21 mouse cellular contexts compared by ENCODE assay signal in genomic region chr6:111408750-111409149, GRCm38 (mm10).
A peak's percentile ranks its signal among the peaks of the same experiment; 100 is the strongest.
DNase-seq lines count a peak whose midpoint lies in the region.
"Had no signal": no experiment of that assay in that cellular context is flagged by ENCODE, and none has a peak within 500 bp of the region (broad histone marks: within the 10 kb centered on the region; RNA-seq: fewer than 3 reads in every experiment).

No protein-coding gene starts in this region.

- intact Hi-C loops in left cerebral cortex, postnatal 4 days (cut with DNase I) = no loop called here
- intact Hi-C loops in left cerebral cortex, postnatal 14 days (cut with DNase I) = no loop called here

- peak; percentile 26 to 71 for DNase-seq in frontal cortex, postnatal 36 days (ENCODE audit: low spot score in 2 of 2)
- no peak for DNase-seq in frontal cortex, postnatal 10 days (ENCODE audit: low spot score in 2 of 2)
- DNase-seq in left cerebral cortex, adult 11 months (ENCODE audit: low spot score) = peak; percentile 46
- DNase-seq in left cerebral cortex, postnatal 4 days = no peak
- DNase-seq in left cerebral cortex, adult 18-20 months (ENCODE audit: low spot score in 2 of 2) = peak; percentile 28 to 49
- peak; percentile 20 to 24 for DNase-seq in left cerebral cortex, postnatal 14 days (ENCODE audit: low spot score in 2 of 2)
- DNase-seq in lung, adult 18-20 months = no peak
- DNase-seq in kidney, adult 18-20 months = no peak
- DNase-seq: adrenal gland, postnatal 25 days; B cell, adult 2 months; cerebellum, adult 18-20 months; cerebellum, postnatal 14 days; heart, adult 2 months; heart, postnatal 4 days; kidney, adult 9 months; kidney, postnatal 14 days; liver, embryonic 13.5 days; lung, adult 2 months; lung, postnatal 10 days; midbrain, embryonic 14.5 days; thymus, postnatal 14 days had no signal

Comparison
In these comparisons a context has a peak if more than half of its experiments do, and no peak if none do; other contexts are left out.
1. DNase-seq: peak in frontal cortex, postnatal 36 days (2 of 2), left cerebral cortex, adult 11 months (single experiment), left cerebral cortex, adult 18-20 months (2 of 2) and left cerebral cortex, postnatal 14 days (2 of 2); none in frontal cortex, postnatal 10 days (0 of 2), left cerebral cortex, postnatal 4 days (single experiment), lung, adult 18-20 months (0 of 2) and kidney, adult 18-20 months (single experiment).